Mouse (Mus musculus) erythroblast, embryonic 14.5 days (primary cell): ENCODE measurements around the gene Rpia.

Source experiments
- GATA1 ChIP-seq: IDR thresholded peaks from 2 replicates; pipeline ENCODE4 v1.6.1; 2012; ENCODE audit warnings: low read length, inconsistent platforms, mixed read lengths
- TAL1 ChIP-seq: IDR thresholded peaks from 3 replicates; pipeline ENCODE4 v1.6.1; 2012; ENCODE audit warnings: low read length, inconsistent platforms, mixed read lengths

DNA sequence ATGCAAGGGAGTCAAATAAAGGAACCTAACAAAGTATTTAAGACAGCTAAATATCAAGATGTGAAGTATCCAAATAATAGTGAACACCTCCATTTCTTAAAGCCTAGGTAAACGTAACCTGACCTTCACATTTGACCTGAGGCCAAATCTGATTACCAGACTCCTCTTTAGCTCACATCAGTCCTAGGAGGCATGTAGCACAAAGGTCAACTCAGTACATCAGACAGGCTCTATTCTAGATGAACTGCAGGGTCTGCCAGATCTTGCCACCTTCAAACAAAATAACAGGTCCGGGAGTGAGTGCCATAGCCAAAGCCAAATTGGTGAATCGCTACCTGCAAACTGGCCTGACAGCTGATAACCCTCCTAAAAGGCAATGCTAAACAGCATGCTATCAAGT lies 2.9 kb downstream of the Rpia start:
- TF ChIP-seq GATA1 (no peak), TAL1 (no peak)
